Mouse (Mus musculus) hindlimb bud, embryonic 11.5 days (tissue): ENCODE measurements around the gene Pde4d.

Experiments used
- DNase-seq: peaks from one replicate; pipeline ENCODE4 v3.0.0-alpha.2; 2012; ENCODE audit warnings: low read depth, low spot score; ENCODE audit errors: extremely low spot score

The Pde4d gene

GRCm38 (mm10) chr13:109230335-109230987, 780.7 kb downstream of the Pde4d start:
- no peak for DNase-seq

- DNase-seq = no peak
These were observed 782.2 kb downstream of the Pde4d start for GRCm38 (mm10) chr13:109231848-109232460.

- DNase-seq = no peak
These were observed 782.8 kb downstream of the Pde4d start for GRCm38 (mm10) chr13:109232531-109232930.

DNA sequence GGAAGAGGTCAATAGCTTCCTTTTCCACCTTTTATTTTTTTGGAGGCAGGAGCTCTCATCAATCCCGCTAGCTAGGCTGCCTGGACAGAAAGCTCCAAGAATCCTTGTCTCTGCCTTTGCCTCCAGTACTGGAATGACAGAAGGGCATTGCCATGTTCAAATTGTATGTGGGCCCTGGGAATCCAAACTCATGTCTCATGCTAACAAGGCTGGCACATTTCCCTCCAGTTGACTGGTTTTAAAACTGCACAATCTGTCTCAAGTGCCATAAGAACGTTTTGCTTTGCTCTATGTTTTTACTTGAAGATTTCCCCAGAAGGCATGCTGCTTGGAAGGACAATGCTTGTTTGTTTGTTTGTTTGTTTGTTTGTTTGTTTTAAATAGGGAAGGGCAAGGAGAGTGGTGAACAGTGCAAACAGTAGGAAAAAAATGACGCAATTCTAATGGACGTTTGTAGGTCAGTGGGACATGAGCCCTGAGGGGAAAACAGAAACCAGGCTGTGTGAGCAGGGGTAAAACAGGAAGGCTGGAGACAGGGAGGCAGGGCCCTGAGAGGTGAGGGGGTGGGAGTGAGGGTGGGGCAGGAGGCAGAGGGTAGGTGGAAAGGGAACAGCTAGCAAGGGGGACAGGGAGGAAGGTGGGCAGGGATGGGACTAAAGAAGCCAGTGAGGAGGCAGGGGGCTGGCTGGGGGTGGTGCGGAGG, 784.3 kb downstream of the Pde4d start:
- no peak for DNase-seq

GRCm38 (mm10) chr13:109236047-109236446, 786.3 kb downstream of the Pde4d start:
- no peak for DNase-seq

GRCm38 (mm10) chr13:109238670-109239069, 788.9 kb downstream of the Pde4d start:
- no peak for DNase-seq

DNA sequence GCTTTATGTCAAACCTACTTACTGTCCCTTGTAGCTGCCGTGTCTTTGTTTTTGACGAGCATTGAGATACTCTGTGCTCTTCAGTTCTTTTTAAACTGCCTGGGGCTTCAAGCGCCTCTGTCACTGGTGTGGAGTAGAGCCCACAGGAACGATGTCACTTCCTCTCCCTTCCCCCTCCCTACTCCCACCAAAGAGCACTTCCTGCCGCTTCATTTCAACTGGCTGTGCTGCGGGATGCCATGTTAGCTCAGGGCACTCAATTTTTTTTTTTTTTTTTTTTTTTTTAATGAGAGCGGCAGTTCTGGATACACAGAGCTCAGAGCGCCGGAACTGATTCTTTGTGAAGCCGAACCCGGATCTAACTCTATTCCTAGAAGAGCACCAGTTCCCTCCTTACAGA, 789.5 kb downstream of the Pde4d start:
- DNase-seq = no peak

GRCm38 (mm10) chr13:109242456-109243050, 792.8 kb downstream of the Pde4d start:
- DNase-seq = no peak

DNA sequence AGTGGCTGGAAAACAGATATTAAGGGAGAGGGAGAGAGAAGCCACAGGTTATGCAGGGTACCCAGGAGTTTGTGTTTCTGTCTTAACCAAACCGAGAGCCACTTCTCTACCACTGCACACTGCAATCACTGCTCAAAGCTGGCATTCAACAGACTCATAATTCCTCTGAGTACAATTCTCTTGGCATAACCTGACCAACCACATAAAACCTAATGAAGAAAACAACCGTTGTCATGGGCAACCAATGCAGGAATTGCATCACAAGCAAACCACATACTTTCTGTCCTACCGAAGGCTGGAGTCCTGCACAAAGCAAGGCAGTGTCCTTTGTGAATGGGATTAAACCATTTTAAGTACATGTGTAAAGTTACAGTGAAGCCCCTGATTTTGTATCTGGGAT, 793.4 kb downstream of the Pde4d start:
- no peak for DNase-seq

- DNase-seq = no peak
These were observed 797.3 kb downstream of the Pde4d start for GRCm38 (mm10) chr13:109247061-109247460.

GRCm38 (mm10) chr13:109249315-109249714, 799.6 kb downstream of the Pde4d start:
- no peak for DNase-seq

DNA sequence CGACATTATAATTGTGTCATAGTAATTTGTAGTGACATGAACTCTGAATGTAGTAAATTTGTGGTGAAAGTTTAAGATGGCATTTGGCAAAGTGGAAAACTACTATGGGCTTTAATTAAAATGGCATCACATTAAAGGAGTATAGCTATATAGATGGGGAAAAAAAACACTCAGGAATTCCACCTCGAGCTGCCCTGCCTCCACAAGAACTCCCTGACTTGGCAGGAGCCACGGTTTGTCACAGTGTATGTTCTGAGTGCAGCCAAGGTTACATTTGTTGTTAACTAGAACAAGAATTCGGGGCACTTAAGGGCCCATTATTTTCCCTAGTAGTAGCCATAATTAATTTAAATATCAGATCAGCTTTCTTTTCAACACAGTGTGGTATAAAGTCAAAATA, 805.9 kb downstream of the Pde4d start:
- DNase-seq = no peak

GRCm38 (mm10) chr13:109260220-109260795, 810.6 kb downstream of the Pde4d start:
- DNase-seq = peak; percentile 62

- peak; percentile 37 for DNase-seq
These were observed 811.2 kb downstream of the Pde4d start for GRCm38 (mm10) chr13:109260796-109261516.

GRCm38 (mm10) chr13:109261642-109262220, 812.0 kb downstream of the Pde4d start:
- no peak for DNase-seq

DNA sequence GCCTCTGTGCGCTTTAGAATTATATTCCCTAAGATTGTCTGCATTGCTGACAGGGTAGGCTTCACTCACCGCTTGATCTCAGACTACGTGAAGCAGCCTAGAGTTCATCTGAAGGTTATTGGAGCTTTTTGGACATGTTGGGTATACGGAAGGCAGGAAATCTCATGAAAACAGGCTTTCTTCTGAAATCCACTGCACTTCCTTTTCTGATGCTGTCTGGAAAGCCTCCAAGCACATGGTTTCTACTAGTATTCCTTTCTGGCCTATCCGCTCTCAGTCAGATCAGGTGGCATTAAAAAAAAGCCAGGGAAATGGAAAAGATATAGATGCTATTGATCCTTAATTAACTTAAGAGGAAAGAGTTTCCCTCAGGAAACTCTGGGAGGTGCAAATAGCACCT, 812.8 kb downstream of the Pde4d start:
- no peak for DNase-seq

DNA sequence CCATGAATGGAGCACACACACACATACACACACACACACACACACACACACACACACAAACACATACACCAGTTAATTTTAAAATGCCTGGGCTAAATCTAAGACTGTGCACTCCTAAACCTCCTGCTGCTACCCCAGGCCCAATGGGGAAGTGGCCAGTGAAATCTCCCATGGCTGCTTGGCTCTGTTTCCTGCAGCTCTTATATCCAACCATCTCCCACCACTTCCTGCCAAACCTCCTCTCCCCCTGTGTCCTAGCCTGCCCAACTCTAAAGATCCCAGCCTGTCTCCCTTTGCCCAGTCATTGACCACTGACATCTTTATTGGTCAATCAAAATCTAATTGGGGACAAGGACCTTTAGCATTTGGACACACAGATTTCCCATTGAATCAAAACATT, 814.1 kb downstream of the Pde4d start:
- no peak for DNase-seq

DNA sequence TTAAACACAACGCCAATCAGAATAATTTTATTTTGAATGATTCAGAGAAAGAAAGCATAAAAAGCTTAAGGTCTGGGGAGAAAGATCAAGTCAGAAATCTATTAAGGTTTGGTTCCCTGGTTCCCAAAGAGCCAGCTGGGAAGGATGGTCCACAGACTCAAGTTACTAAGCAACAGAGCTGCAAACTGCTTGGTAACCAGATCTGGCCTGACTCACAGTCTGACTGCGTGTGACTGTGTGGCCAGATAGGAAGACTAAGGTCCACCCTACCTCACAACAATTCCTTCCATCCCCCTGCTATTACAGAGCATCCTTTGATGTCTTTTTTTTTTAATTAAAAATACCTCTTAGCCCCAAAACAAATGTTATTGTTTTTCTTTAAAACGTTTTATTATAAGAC, 818.5 kb downstream of the Pde4d start:
- DNase-seq = no peak

DNA sequence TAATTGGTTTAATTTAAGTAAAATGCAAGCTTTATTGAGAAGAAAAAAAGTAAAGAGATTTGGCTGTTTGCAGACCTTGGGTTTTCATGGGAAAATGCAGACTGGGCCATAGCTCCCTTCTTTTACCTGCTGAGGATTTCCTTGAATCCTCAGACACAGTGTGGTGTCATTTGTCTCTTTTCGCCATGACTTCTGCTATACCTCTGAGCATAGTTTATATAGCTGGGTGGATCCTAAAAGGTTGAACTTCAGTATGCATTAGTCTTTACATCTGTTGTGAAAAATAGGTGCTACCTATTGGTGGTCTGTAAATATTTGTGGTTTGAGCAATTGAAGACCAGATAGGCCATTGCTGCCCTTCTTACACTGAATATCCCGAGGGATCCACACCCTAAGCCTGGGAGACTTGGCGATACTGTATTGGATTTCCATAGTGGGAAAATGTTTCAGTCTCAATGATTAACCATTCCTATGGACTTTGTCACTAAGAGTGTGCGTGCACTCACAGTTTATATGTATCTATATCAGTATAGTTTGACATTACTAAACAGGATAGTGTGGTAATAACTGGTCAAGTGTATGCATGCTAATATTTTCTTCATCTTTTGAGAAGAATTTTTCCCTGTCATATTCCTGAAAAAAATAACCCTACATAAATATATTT, 819.0 kb downstream of the Pde4d start:
- no peak for DNase-seq

- DNase-seq = no peak
These were observed 825.1 kb downstream of the Pde4d start for GRCm38 (mm10) chr13:109274869-109275268.
